Mouse (Mus musculus) thymus, adult 2 months (tissue): Measurements from ENCODE around the gene Supt20. TPM values are rescaled to one million over a fixed set of nuclear protein-coding genes. Genes with fewer than 3 reads are reported as not detected.

Source experiments
- DNase-seq: peaks from one replicate; pipeline ENCODE4 v3.0.0; 2021
- H3K27ac ChIP-seq: fragments of 200-500 bp; 2 replicates; pipeline ENCODE4 v1.5.1; 2012; ENCODE audit warnings: low read length, control low read depth; ENCODE audit not compliant: control insufficient read depth, insufficient read depth
- H3K27me3 ChIP-seq: fragments of 200-500 bp; 2 replicates; pipeline ENCODE4 v1.6.1; 2012; ENCODE audit warnings: mild to moderate bottlenecking, low read length, moderate library complexity, mixed read lengths; ENCODE audit not compliant: control insufficient read depth, insufficient read depth
- H3K36me3 ChIP-seq: fragments of 200-500 bp; 2 replicates; pipeline ENCODE4 v1.6.1; 2012; ENCODE audit warnings: mild to moderate bottlenecking, low read length, moderate library complexity; ENCODE audit not compliant: control insufficient read depth, insufficient read depth
- H3K4me1 ChIP-seq: fragments of 200-500 bp; replicated peaks from 2 replicates; pipeline ENCODE4 v1.6.1; 2012; ENCODE audit warnings: low read length; ENCODE audit not compliant: control insufficient read depth, insufficient read depth
- H3K4me3 ChIP-seq: fragments of 200-500 bp; 2 replicates; pipeline ENCODE4 v1.5.1; 2012; ENCODE audit warnings: mild to moderate bottlenecking, low read length, control low read depth, moderate library complexity; ENCODE audit not compliant: control insufficient read depth, insufficient read depth
- CTCF ChIP-seq: fragments of 200-500 bp; IDR thresholded peaks from 2 replicates; pipeline ENCODE4 v1.5.1; 2012; ENCODE audit warnings: mild to moderate bottlenecking, control low read depth, low read length, moderate library complexity, borderline replicate concordance; ENCODE audit not compliant: control insufficient read depth, poor library complexity, insufficient read depth; ENCODE audit errors: extremely low read depth
- POLR2A ChIP-seq: fragments of 200-500 bp; IDR thresholded peaks from 2 replicates; pipeline ENCODE4 v1.6.1; 2012; ENCODE audit warnings: mild to moderate bottlenecking, low read length, control low read depth, moderate library complexity; ENCODE audit not compliant: control insufficient read depth, poor library complexity, insufficient read depth; ENCODE audit errors: extremely low read depth
- WGBS: fragments of 180-500 bp; shearing (Covaris S2); methylation state at CpG from one replicate; pipeline ENCODE4 v1.1.7; 2018; 5-methylcytosine and 5-hydroxymethylcytosine counted together
- polyA plus RNA-seq: library from polyadenylated mRNA; depleted of rRNA; stranded (reverse); fragments of >200 nt; gene quantifications from 2 replicates; pipeline ENCODE4 v1.2.3, GENCODE M21; 2012; rRNA removed

The Supt20 gene
- polyA plus RNA-seq, 1 experiment = 117 TPM

DNA sequence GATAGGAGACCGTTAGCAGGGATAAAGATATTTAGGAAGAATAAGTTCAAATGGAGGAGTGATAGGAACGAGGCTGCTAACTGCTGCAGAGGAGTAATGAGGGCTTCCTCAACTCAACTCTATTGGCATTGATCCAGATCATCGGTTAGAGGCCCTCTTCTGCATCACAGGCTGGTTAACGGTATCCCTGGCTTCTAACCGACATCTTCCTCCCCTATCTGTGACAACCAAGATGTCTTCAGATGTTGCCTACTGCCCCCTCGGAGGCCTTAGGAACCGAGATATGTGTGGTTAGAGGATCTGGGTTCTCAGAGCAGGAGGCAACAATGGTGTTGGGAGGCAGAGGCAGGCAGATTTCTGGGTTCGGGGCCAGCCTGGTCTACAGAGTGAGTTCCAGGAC, 76.0 kb downstream of the Supt20 start:
- no peaks in the 10 kb centered on the region for H3K36me3 ChIP-seq
- no peak overlapping the region for H3K4me3 ChIP-seq
- H3K4me1 ChIP-seq = no peaks in the 10 kb centered on the region
- no peak for DNase-seq
- no peak overlapping the region for H3K27ac ChIP-seq
- H3K27me3 ChIP-seq = no peaks in the 10 kb centered on the region
- TF ChIP-seq CTCF = no peak
- TF ChIP-seq POLR2A = no peak
- WGBS = 80% methylated on average over 8 of the region's 8 CpGs

DNA sequence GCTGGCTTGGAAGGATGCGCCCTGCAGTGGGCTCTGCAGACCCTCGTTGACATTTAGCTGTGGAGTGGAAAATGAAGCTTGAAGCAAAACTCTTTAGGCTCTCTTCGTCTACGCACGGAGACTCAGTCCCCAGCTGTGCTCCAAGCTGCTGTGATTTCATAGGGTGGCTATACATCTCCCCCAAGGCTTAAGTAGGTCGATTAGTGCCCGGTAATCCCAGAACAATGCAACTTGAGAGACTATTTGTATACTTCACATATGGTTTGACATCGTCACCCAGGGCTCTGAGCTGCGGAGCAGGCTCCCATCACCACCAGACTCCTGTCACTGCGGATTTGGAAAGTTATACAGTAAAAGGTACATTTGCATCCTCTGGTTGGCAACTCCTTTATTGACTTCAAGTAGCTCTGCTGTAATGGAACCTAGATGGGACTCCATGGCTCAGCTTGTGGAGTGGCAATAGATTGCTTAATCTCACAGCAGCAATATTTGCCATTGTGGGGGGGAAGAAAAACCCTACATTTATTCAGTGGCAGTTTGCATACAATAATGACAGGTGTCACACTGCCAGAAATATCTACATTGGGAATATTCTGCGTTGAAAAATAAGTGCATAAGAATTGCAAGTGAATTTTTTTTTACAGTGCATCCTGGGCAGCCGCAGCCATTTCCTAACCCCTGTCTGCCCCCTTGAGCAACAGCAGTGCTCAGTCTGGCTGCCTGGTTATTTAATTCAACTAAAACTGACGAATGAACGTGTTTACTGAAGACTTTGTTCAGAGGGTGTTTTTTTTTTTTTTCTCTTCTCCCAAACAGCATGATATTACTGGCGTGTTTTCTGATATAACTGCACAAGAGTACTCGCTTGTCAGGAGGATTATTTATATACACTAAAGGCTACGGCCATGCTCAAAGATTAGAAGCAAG, 77.0 kb downstream of the Supt20 start:
- WGBS = 88% methylated on average over 17 of the region's 17 CpGs
- TF ChIP-seq CTCF = no peak
- Histone ChIP-seq H3K27me3 (no peaks in the 10 kb centered on the region), H3K4me1 (no peaks in the 10 kb centered on the region), H3K4me3 (no peak overlapping the region), H3K27ac (no peak overlapping the region), H3K36me3 (no peaks in the 10 kb centered on the region)
- DNase-seq = no peak

DNA sequence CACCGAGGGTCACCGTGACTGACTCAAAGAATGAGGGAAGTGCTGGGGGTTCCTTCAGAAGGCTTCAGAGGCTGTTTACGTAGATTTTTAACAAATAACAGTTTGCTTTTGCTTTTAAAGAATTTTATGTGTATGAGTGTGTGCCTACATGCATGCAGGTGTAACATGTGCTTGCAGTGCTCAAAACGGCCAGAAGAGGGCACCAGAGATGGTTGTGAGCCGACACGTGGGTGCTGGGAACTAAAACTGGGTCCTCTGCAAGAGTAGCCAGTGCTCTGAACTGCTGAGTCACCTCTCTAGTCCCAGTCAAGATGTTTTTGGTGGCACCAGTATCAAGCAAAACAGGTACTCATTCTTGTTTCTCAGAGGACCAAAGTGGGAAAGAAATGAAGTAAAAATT, 81.0 kb downstream of the Supt20 start:
- TF ChIP-seq CTCF (no peak), POLR2A (no peak)
- Histone ChIP-seq H3K27me3 (no peaks in the 10 kb centered on the region), H3K4me1 (no peaks in the 10 kb centered on the region), H3K36me3 (no peaks in the 10 kb centered on the region), H3K4me3 (no peak overlapping the region), H3K27ac (no peak overlapping the region)
- WGBS = 86% methylated on average over 6 of the region's 6 CpGs
- no peak for DNase-seq

DNA sequence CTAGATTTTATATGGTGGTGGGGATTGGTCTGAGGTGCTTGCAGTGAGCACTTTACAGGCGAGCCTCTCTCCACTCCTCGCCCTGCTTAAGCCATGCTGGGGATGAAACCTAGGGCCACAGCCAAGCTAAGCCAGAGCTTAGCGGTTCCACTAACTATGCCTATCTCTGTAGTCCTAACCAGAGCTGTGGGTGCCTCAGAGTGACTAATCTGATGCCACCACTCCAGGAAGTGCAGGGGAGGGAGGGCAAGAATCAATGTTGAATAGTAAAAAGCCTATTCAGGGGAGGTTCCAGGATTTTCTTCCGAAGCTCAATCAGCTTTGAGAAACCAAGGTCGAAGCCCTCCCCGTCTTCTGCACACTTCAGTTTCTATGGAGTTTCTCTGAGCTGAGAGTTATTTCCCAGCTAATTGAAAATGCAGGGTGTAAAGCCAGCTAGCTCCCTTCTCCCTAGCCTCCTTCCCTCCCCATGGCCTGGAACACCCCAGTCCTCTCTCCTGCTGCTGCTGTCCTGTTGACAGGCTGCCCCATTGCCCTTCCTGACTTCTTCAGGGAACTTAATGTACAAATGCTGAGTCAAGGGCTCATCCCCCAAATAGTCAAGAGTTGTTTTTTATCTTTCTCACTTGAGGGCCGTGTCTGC, 83.5 kb downstream of the Supt20 start:
- TF ChIP-seq CTCF = no peak
- TF ChIP-seq POLR2A = no peak
- H3K4me3 ChIP-seq = no peak overlapping the region
- H3K27ac ChIP-seq = no peak overlapping the region
- 84% methylated on average over 7 of the region's 7 CpGs for WGBS
- no peak for DNase-seq
- no peaks in the 10 kb centered on the region for H3K27me3 ChIP-seq
- H3K36me3 ChIP-seq = no peaks in the 10 kb centered on the region
- no peaks in the 10 kb centered on the region for H3K4me1 ChIP-seq

Other genes starting within 250 kb of the Supt20 start
- gene Gm21958, start 21.5 kb downstream of the Supt20 start, polyA plus RNA-seq = not detected in 2 replicates
- gene Exosc8, start 42.6 kb downstream of the Supt20 start, polyA plus RNA-seq = 73.9 and 76.4 TPM in 2 replicates
- gene Alg5, start 42.7 kb downstream of the Supt20 start, polyA plus RNA-seq = 13.2 and 15.7 TPM in 2 replicates
- 0.20 and 0.36 TPM in 2 replicates for gene Smad9, start 62.8 kb downstream of the Supt20 start, polyA plus RNA-seq
- gene Rfxap, start 115.0 kb downstream of the Supt20 start, polyA plus RNA-seq = 29.8 and 42.3 TPM in 2 replicates
- gene Sertm1, start 223.1 kb downstream of the Supt20 start, polyA plus RNA-seq = 0.04 and 0.12 TPM in 2 replicates